Mouse (Mus musculus): Measurements from ENCODE around the gene U2af1.

The U2af1 gene

DNA sequence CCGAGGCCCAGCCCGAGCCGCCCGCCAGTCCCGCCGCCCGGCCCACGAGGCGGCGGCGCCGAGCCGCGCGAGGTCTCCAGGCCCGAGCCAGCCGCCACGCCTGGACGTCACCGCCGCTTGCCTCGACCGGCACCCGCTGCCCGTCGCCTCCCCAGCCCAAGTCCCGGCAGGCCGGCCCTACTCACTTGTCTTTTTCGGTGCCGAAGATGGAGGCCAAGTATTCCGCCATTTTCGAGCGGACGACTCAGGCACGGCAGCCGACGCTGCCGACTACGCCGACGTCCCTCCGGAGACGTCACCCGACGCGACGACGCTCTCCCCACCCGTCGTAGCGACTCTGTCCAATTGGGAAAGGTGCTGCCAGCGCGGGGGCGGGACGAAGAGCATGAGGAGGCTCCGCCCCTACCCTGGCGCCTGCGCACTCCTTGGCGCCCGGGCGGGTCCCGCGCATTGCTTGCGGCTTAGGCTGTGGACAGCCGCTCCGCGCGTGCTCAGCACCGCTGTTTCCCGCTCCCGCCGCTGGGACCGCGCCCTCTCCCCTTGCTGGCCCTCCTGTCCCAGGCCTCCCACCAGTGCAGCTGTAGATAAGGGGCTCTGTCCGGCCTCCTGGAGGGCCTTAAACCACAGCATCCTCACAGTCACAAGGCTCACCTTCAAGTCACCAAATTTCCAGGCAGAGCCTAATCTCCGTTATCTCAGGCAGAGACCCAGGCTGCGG is at the start of gene U2af1:
Gene U2af1, minus strand, starts transcription at position 425 of the 718 bp plus-strand sequence.
- in situ Hi-C loops (cut with MboI, MseI): loop anchor here in 1 of 2 experiments (5.0 kb wide), 1 partner anchor 146 kb away; no protein-coding TSS in a partner anchor

DNA sequence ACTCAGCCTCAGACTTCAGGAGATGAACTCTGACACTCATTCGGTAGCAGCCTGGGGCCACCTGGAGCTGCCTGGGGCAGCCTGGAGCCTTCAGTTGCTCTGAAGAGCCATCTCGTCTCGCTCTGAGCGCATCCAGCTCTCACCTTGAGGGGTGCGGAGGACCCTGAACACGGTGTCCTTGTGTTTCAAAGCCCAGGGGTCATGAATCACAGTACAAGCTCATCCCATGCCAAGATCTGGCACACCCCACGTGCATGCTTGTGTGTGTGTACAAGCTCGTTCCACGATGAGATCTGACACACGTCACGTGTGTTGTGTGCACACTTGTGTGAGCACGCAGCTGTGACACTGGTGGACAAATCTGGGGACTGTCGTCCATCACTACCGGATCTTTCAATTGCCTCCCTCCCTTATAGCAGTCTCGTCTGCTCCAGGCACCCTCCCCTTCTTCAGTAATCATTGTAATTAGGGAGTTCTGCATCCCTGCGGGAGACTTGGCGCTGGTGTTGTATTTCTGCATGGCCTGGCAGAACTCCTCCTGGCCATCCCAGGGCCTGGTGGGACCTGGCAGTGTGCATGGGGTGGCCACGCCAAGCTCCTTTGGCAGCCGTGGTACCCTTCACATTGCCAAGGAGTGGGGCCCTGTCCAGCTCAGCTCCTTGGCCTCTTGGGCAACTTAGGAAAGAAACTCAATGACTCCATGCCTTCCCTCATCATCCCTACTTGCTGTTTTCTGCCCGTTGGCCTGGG is 46.8 kb upstream of the U2af1 start:
- in situ Hi-C loops (cut with MboI, MseI): no loop called here

DNA sequence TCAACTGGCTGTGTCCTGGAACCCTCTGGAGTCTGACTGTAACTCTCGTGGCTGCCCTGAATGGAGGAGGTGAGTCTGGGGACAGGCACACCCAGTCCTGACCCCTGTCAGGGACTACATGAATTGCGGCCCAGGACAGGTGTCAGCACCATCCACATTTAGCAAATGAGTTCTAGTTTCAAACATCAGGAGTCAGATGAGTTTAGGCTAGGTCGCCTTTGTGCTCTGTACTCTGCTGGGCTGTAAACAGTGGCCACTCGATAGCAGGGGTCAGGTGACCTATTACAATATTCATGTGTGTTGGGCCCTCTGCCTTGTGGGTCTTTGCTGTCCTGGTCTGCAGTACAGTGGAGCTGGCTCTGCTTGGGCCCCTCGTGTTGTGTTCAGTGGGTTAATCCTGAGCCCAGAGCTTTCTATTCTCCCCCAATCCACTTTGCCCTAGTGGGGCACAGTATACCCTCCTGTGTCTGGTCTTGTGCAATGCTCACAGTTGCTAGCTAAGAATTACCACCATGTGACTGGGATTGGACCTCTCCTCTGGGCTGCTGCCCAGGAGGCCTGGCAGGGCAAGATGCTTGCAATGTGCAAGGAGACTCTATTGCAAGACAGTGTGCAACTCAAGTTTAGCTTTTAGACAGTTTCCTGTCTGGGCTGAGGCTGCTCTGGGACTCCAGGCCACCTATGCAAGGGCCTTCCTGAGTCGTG is 44.7 kb upstream of the U2af1 start:
- in situ Hi-C loops (cut with MboI, MseI): no loop called here

DNA sequence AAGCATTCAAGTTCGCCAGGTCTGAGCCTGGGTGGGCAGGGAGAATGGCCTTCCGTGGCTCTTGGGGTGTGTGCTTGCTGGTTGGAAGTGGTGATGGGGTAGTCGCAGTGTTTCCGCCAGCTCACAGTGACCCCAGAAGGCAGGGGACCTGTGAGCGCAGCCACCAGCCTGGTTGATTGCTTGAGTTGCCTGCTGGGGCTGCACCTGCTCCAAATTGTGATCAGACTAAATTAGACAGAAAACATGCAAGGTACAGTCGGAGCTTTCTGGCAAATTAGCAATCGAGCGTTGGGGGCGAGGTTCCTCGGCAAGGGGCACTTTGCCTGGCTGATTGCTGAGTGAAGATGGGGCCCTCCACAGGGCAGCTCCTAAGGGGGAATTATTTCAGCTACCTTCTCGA is 39.7 kb upstream of the U2af1 start:
- in situ Hi-C loops (cut with MboI, MseI): loop anchor here in 1 of 2 experiments (10.0 kb wide), 1 partner anchor 156 kb away; the partner anchor contains the start of gene Sik1

DNA sequence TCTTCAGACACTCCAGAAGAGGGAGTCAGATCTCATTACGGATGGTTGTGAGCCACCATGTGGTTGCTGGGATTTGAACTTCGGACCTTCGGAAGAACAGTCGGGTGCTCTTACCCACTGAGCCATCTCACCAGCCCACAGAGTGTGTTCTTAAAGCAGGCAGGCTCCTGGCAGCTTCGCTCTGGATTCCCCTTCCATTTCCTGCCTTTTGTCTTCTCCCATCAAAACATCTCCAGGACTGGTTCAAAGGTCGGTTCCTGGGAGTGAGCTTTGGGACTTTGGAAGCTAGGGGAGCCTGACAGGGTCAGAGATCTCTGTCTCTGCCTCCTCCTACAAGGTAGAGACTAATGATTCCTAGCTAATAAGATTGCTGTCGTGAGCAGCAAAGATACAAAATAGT is 36.7 kb upstream of the U2af1 start:
- in situ Hi-C loops (cut with MboI, MseI): loop anchor here in 1 of 2 experiments (10.0 kb wide), 1 partner anchor 159 kb away; the partner anchor contains the start of gene Sik1

DNA sequence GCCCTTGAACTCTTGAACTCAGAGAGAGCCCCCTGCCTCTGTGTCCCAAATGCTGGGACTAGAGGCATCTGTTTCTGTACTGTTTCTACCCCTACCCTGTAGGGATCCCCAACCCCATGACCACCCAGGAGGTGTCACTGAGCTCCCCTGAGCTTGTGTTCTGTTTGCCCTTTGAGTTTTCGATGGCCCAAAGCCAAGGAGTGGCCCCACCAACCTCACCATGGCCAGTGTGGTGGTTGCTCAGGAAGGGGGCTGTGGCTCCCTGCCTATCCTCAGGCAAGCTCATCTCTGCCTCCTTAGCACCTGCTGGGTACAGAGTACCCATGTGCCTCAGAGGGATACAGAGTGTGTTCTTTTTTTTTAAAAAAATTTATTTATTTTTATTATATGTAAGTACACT is 36.3 kb upstream of the U2af1 start:
- in situ Hi-C loops (cut with MboI, MseI): loop anchor here (5.0 to 10.0 kb wide), 3 partner anchors 160 to 227 kb away; partner anchors contain the start of gene Sik1 (in 2 of the 2)

DNA sequence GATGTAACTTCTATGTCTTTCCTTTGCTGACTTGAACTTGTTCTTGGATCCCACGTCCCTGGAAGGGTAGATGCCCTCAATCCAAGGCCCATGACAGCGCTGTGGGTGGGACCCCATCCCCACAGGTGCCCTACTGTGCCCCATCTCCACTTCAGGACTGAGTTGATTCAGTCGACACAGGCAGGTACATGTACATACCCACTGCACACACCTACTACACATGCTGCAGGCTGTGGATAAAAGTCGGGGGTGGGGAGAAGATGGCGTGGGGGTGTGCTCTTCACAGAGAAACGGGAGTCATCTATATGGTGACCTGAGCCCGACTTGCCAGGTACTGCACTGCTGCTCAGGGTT is 35.3 kb upstream of the U2af1 start:
- in situ Hi-C loops (cut with MboI, MseI): loop anchor here (5.0 to 10.0 kb wide), 3 partner anchors 161 to 228 kb away; partner anchors contain the start of gene Sik1 (in 2 of the 2)

DNA sequence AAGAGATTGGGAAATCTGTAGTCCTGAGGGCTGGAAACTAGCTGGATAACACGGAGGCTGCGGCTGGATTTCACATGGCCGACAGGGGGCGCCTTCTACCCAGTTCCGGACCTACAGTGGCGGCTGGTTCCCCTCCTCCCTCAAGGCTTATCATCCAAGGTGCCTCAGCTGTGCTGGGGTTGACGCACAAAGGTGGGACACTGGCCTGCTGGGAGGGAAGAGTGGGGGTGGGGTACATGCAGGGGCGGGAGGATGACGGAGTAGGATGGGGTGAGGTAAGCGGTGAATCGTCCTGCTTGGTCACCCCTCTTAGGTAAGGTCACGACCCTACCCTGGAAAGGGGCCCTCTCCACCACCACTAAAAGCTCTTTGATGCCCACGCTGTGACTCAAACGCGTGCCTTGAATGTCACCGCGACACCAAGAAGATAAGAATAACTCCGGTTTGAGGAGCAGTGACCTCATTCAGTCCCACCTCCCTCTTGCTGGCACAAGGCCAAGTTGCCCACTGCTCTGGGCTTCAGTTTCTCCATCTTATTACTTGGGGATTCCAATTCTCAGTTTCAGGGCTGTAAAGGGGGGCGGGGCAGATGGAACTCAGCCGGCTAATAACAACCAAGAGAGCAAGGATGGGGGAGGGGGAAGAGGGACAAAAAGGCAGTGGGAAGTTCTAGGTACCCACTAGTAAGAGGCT is 34.8 kb upstream of the U2af1 start:
- in situ Hi-C loops (cut with MboI, MseI): loop anchor here (5.0 to 10.0 kb wide), 3 partner anchors 161 to 229 kb away; partner anchors contain the start of gene Sik1 (in 2 of the 2)

DNA sequence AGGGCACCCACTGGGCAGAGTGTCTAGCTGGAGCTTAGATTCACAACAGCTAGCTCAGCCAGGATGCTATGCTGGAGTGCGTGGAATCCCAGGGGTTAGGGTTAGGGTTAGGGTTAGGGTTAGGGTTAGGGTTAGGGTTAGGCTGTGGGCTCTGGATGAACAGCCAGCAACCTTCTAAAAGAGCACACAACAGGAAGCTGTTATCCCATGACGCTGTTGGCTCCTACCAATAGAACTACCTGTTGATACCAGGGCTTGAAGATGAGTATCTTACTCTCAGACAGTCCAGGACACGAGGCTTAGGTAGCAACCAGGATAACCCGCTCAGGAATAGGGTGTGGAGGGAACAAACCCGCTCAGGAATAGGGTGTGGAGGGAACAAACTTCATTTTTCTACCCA is 34.2 kb upstream of the U2af1 start:
- in situ Hi-C loops (cut with MboI, MseI): loop anchor here (5.0 to 10.0 kb wide), 3 partner anchors 162 to 229 kb away; partner anchors contain the start of gene Sik1 (in 2 of the 2)

DNA sequence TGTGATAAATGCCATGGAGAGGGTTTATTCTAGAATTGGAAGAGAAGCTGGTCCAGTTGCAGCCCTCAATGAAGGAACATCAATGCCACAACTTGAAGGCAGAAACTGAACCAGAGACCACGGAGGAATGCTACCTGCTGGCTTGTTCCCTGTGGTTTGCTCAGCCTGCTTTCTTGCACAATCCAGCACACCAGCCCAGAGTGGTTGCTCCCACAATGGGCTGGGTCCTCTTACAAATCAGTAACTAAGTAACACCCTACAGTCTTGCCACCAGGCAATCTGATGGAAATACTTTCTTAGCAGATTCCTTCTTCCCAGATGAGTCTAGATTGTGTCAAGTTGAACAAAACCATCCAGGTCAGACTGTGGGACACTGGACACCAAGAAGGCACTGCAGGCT is 30.9 kb upstream of the U2af1 start:
- in situ Hi-C loops (cut with MboI, MseI): loop anchor here (5.0 to 10.0 kb wide), 4 partner anchors 165 to 338 kb away; partner anchors contain the start of gene Sik1 (in 2 of the 2)

DNA sequence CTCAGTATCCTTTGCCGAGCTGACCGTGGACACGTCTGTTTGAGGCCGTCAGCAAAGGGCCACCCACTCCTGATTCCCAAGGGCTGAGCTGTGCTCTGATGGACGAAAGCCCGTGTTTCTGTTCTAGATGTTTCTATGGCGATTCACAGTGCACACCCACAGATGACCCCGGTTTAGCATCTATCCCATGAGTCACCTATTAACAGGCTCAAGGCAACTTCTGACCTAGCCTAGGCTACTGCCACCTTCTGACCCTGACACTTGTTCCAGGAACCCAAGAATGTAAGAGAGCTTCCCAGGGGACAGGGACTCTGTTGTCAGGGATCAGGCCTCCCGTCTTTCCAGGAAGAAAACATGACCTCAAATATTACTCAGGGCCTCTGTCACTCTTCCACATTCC is 29.4 kb upstream of the U2af1 start:
- in situ Hi-C loops (cut with MboI, MseI): loop anchor here in 1 of 2 experiments (5.0 kb wide), 1 partner anchor 339 kb away; no protein-coding TSS in a partner anchor

DNA sequence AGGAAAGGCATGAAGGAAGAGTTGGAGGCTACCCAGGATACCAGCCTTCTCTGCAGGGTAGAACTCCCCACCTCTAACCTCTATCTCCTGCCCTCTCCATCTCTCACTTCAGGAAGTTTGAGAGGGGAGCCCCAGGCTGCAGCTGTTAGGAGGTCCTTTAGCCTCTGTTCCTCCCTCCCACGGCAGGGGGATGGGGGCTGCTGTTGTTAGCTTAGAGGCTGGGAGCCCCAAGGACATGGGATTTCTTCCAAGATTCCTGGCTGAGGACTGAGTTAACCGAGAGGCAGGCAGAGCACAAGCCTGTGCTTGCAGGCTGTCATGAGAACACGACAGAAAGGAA is 27.5 kb upstream of the U2af1 start:
- in situ Hi-C loops (cut with MboI, MseI): loop anchor here in 1 of 2 experiments (5.0 kb wide), 1 partner anchor 341 kb away; no protein-coding TSS in a partner anchor

DNA sequence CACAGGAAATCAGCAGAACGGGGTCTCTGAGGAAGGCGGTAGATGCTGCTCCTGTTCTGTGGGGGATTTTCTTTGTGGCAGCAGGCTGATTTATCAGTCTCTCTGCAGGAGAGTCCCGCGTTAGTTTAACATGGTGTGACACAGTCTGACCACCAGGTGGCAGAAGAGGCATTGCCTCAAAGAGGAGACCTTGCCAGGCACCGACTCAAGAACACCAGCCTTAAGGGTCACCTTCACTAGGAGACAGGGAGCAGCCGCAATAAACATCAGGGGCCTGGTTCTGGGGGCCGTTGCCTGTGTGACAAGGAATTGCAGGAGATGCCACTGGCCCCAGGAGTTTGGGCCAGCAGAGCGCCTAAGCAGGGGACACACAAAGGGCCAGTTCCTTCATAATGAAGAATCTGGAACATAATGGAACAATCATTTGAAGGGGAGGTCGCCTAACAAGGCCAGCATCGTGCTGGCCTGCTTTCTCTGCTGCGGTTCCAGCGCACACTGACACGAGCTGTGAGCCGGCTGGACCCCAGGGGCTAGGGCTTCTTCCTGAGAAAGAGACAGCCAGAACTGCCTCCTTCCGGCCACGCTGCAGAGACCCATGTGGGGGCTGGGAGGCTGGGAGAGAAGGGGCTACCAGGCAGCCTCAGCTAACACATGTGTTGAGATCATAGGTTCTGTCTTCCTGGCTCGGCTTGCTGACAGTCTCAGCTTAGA is 27.0 kb upstream of the U2af1 start:
- in situ Hi-C loops (cut with MboI, MseI): loop anchor here in 1 of 2 experiments (5.0 kb wide), 1 partner anchor 342 kb away; no protein-coding TSS in a partner anchor

DNA sequence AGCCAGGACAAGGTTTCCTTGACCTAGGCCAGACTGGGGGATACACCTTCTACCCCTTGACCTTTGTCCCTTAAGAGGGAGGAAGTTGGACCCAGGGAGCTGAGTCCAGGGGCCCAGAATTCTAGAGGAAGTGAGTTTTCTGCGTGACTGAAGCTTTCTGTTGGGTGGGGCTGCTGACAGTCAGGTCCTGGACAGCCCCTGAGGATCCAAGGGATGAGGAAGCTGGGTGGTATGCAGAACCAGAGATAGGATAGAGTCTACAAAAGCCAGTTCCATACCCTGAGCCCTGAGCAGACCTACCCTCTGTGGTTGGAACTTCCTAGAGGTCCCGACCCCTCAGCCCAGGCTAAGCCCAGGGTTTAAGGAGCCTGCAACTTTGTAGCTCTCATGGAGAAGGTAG is 21.8 kb upstream of the U2af1 start:
- in situ Hi-C loops (cut with MboI, MseI): no loop called here

DNA sequence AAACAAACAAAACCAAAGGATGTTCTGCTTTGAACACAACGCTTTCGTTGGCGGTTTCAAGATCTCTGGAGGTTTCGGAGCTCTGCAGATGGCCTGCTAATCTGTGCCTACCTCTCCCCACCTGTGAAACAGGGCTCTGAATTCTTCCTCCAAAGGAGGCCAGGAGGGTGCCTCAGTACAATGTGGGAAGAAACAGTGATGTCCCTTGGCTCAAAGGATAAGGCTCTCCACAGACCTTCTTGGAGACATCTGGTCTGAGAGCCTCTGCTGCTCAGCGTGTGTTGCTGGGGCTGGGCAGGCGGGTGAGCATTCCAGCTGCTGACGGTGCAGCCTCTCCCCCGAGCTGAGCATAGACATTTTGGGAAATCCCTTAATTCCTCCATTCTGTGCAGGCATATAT is 18.8 kb upstream of the U2af1 start, which contains the start of gene Cryaa:
Gene Cryaa, plus strand, starts transcription at position 301 of the 400 bp plus-strand sequence.
- in situ Hi-C loops (cut with MboI, MseI): loop anchor here in 1 of 2 experiments (5.0 kb wide), 2 partner anchors 85 to 350 kb away; no protein-coding TSS in a partner anchor

DNA sequence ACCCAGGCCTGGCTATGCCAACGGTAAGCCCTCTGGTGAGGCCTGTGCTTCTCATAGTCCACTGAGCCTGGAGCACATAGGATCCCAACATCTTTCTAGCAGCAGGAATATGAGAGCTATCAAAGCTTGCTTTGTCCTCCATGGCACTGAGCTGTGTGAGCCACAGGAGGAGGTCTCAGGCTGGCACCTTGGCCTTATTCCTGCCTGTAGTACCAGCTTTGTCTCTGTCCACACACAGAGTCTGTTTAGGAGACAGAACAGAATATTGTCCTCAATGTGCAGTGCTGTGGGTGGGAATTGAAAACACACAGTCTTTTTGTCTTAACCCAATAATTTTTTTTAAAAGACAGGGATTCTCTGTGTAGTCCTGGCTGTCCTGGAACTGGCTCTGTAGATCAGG is 15.7 kb upstream of the U2af1 start:
- in situ Hi-C loops (cut with MboI, MseI): no loop called here

DNA sequence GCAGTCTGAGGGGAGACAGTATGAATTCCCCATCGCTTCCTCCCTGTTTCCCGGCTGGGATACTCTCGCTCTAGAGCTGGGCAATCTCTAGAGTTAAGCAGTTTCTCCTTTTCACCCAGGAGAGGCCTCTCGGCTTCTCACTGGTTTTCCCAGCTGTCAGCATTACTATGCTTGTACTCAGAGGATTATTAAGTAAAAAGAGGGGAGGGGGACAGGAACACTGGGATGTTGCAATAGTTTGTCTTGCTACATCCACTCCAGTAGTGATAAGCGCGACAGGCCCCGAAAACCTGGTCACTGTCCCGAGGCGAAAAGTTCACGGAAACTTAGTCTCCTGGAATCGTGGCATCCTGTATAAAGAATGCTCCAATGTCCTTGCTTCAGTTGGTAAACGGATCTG is 13.6 kb upstream of the U2af1 start:
- in situ Hi-C loops (cut with MboI, MseI): no loop called here

DNA sequence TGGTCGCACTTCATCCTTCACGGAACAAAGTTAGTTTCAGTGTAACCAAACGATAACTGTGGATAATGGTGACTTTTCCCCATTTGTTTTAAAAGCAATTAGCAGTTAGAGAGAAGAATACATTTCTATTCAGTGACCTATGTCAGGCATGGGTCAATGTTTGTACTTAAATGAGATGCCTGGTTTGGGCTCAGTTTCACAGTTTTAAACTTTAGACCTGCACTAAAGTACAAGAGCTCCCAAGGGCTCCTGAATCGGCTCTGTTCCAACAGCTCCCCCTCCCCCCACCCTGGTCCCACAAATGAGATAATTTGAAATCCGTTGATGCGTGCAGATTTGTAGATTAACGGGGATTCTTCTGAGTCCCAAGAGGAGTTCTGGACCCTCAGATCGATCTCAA is 13.0 kb upstream of the U2af1 start:
- in situ Hi-C loops (cut with MboI, MseI): no loop called here

DNA sequence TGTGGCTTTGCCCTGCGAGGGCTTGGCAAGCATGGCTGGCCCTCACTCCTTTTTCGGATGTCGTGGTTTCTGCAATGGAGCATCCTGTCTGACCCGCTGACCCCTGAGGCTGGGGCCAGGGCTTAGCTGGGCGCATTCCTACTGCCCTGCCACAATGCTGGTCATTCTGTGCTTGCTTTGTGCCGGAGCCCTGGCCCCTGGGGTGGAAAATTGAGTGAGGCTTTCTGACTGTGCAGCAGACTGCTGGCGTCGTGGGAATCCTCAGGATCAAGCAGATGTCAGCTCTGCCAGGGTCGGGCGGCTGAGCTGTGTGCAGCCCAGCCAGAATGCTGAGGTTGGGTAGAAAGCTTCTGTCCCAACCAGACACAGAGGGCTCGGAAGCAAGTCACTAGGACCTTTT is 11.5 kb upstream of the U2af1 start:
- in situ Hi-C loops (cut with MboI, MseI): no loop called here

DNA sequence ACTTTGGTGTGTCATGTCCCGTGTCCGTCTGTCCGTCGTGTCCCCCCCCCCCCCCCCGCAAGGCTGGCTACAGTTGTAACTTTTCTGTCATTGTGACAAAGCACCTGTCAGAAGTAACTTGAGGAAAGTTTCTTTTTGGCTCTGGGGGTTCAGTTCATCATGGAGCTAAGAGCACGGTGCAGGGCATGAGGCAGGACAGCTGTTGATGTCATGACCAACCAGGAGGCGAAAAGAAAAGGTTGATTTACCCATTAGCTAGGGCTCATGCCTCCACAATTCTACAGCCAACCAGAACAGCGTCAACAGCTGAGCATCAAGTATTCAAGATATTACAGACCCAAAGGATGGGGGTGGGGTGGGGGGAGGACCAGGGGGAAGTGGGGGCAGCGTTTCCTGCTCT is 9.6 kb upstream of the U2af1 start:
- in situ Hi-C loops (cut with MboI, MseI): no loop called here

Data from T-helper 17 cell (primary cell).